ENCODE assay signal across 9 mouse cellular contexts in genomic region chr1:136947394-136948126, GRCm38 (mm10). TPM values are rescaled to one million over a fixed set of nuclear protein-coding genes. Genes with fewer than 3 reads are reported as not detected.
DNase-seq lines count a peak whose midpoint lies in the region; ATAC-seq and TF ChIP-seq lines count a peak whose summit lies in the region.
"Had no signal": no experiment of that assay in that cellular context is flagged by ENCODE, and none has a peak within 500 bp of the region (broad histone marks: within the 10 kb centered on the region; RNA-seq: fewer than 3 reads in every experiment).

No protein-coding gene starts in this region.

- H3K9ac ChIP-seq in kidney, postnatal 0 days (ENCODE audit: low read depth, low read length), result no peak overlapping the region
- no peak overlapping the region for H3K9ac ChIP-seq in forebrain, embryonic 13.5 days
- H3K9ac ChIP-seq in limb, embryonic 12.5 days (replicated peaks), result no peak overlapping the region

- H3K36me3 ChIP-seq in kidney, postnatal 0 days (ENCODE audit: insufficient read depth, low read length), result no peaks in the 10 kb centered on the region
- H3K36me3 ChIP-seq in forebrain, embryonic 13.5 days (ENCODE audit: poor library complexity, severe bottlenecking), result no peaks in the 10 kb centered on the region
- H3K36me3 ChIP-seq in limb, embryonic 12.5 days, result no peaks in the 10 kb centered on the region
- H3K36me3 ChIP-seq in small intestine, adult 2 months (ENCODE audit: control insufficient read depth, insufficient read depth, low read length), result peaks cover 5% of the 10 kb centered on the region; the same call in 1 of the 2 replicates

- peaks cover 3% of the 10 kb centered on the region; the same call in 1 of the 2 replicates for H3K4me1 ChIP-seq in kidney, postnatal 0 days (replicated peaks; ENCODE audit: insufficient read depth, low read length)
- peaks cover 38% of the 10 kb centered on the region for H3K4me1 ChIP-seq in forebrain, embryonic 13.5 days
- peaks cover 30% of the 10 kb centered on the region for H3K4me1 ChIP-seq in limb, embryonic 12.5 days (replicated peaks)
- H3K4me1 ChIP-seq in small intestine, adult 2 months (ENCODE audit: control insufficient read depth, insufficient read depth, insufficient read length, low read length), result peaks cover 8% of the 10 kb centered on the region

- 4% methylated on average over 20 of the region's 20 CpGs for WGBS in kidney, postnatal 0 days
- WGBS in forebrain, embryonic 13.5 days, result 2% methylated on average over 20 of the region's 20 CpGs
- 2% methylated on average over 20 of the region's 20 CpGs for WGBS in limb, embryonic 12.5 days
- WGBS in small intestine, adult 2 months, result 6% methylated on average over 20 of the region's 20 CpGs

- peak overlapping the region; percentile 41 for H3K4me3 ChIP-seq in kidney, postnatal 0 days (replicated peaks; ENCODE audit: low read depth, low read length)
- H3K4me3 ChIP-seq in forebrain, embryonic 13.5 days, result peak overlapping the region; percentile 47; the same call in 1 of the 2 replicates
- peak overlapping the region; percentile 51; the same call in 1 of the 2 replicates for H3K4me3 ChIP-seq in limb, embryonic 12.5 days (replicated peaks)
- peak overlapping the region; percentile 93 for H3K4me3 ChIP-seq in small intestine, adult 2 months (ENCODE audit: low read depth, low read length)

- TF ChIP-seq POLR2A in small intestine, adult 2 months (IDR thresholded peaks at IDR 0.05; ENCODE audit: low read depth, low read length), result no peak

- no peak for ATAC-seq in kidney, postnatal 0 days (replicated peaks; ENCODE audit: low FRiP score, low read depth)
- ATAC-seq in forebrain, embryonic 13.5 days, result no peak
- ATAC-seq in limb, embryonic 12.5 days (ENCODE audit: insufficient number of reproducible peaks, insufficient read depth, low FRiP score, low TSS enrichment, low read depth), result no peak

- no peak overlapping the region for H3K27ac ChIP-seq in kidney, postnatal 0 days
- no peak overlapping the region for H3K27ac ChIP-seq in forebrain, embryonic 13.5 days
- H3K27ac ChIP-seq in limb, embryonic 12.5 days, result no peak overlapping the region
- no peak overlapping the region for H3K27ac ChIP-seq in small intestine, adult 2 months (ENCODE audit: insufficient read depth, low read depth, low read length)

- TF ChIP-seq CTCF in kidney, postnatal 0 days (IDR thresholded peaks at IDR 0.05; ENCODE audit: low read depth), result no peak
- TF ChIP-seq CTCF in small intestine, adult 2 months (IDR thresholded peaks at IDR 0.05; ENCODE audit: extremely low read depth, insufficient read length, insufficient replicate concordance, low read depth, low read length), result no peak

- no peak for DNase-seq in kidney, postnatal 0 days (ENCODE audit: low spot score)
- no peak for DNase-seq in kidney, postnatal 10 days
- DNase-seq in left cerebral cortex, adult 11 months (ENCODE audit: low spot score), result no peak
- DNase-seq in frontal cortex, adult 2 months (ENCODE audit: extremely low spot score in 1 of 2, low spot score in 1 of 2), result no peak
- DNase-seq in cerebellum, adult 11-12 months, result no peak

- no peaks in the 10 kb centered on the region for H3K9me3 ChIP-seq in kidney, postnatal 0 days (replicated peaks; ENCODE audit: low read length)
- peaks cover 5% of the 10 kb centered on the region; the same call in 1 of the 2 replicates for H3K9me3 ChIP-seq in forebrain, embryonic 13.5 days (replicated peaks)
- H3K9me3 ChIP-seq in limb, embryonic 12.5 days, result no peaks in the 10 kb centered on the region
- H3K9me3 ChIP-seq: megakaryocyte, embryonic 14.5 days had no signal

- peaks cover 66% of the 10 kb centered on the region for H3K27me3 ChIP-seq in kidney, postnatal 0 days (ENCODE audit: insufficient read depth, low read length)
- H3K27me3 ChIP-seq in forebrain, embryonic 13.5 days, result peaks cover 94% of the 10 kb centered on the region
- H3K27me3 ChIP-seq in limb, embryonic 12.5 days, result peaks cover 89% of the 10 kb centered on the region
- peaks cover 10% of the 10 kb centered on the region; the same call in 1 of the 2 replicates for H3K27me3 ChIP-seq in small intestine, adult 2 months (ENCODE audit: control insufficient read depth, insufficient read depth, low read length)

- H3K4me2 ChIP-seq in kidney, postnatal 0 days (ENCODE audit: low read length), result peak overlapping the region; percentile 80
- peak overlapping the region; percentile 88 for H3K4me2 ChIP-seq in forebrain, embryonic 13.5 days
- peak overlapping the region; percentile 95; the same call in 1 of the 2 replicates for H3K4me2 ChIP-seq in limb, embryonic 12.5 days

RNA-seq across cellular contexts. Expression of gene Nr5a2, which starts 12.7 kb away (rescaled TPM):
- polyA plus RNA-seq in kidney, postnatal 0 days (2015; fragmentation: Nextera tagmentation; extraction: Ambion mirVana), result 0.34 and 0.38 TPM in 2 replicates
- polyA plus RNA-seq in forebrain, embryonic 13.5 days (2015; fragmentation: Nextera tagmentation; extraction: Ambion mirVana), result 0.35 and 0.48 TPM in 2 replicates
- 0.34 and 0.35 TPM in 2 replicates for polyA plus RNA-seq in limb, embryonic 12.5 days (2016; fragmentation: Nextera tagmentation; extraction: Ambion mirVana)
- 4.7 and 9.4 TPM in 2 replicates for polyA plus RNA-seq in small intestine, adult 2 months (2012; rRNA removed)
- polyA plus RNA-seq in frontal cortex, adult 2 months (2012; rRNA removed), result 0.06 and 0.15 TPM in 2 replicates

Comparison
In these comparisons a context has a peak if more than half of its experiments do, and no peak if none do; other contexts are left out.
1. H3K4me3 ChIP-seq: peak in every context shown above with its lines; median percentile 93 in small intestine, adult 2 months; 51 in limb, embryonic 12.5 days; 47 in forebrain, embryonic 13.5 days; 41 in kidney, postnatal 0 days.